Mouse (Mus musculus) lung, postnatal 0 days (tissue): Measurements from ENCODE around the gene Zfp750.

ENCODE experiments used
- CTCF ChIP-seq: IDR thresholded peaks from 2 replicates; pipeline ENCODE4 v1.5.1; 2016; ENCODE audit warnings: antibody characterized with exemption, mild to moderate bottlenecking
- EP300 ChIP-seq: IDR thresholded peaks from 2 replicates; pipeline ENCODE4 v1.6.1; 2016; ENCODE audit warnings: antibody characterized with exemption, mild to moderate bottlenecking, control low read depth

- TF ChIP-seq CTCF: peak; percentile 92
- no peak for TF ChIP-seq EP300
Measured at GRCm38 (mm10) chr11:121475699-121476415, 43.3 kb downstream of the Zfp750 start.
